Mouse (Mus musculus) hindbrain, embryonic 10.5 days (tissue): ENCODE measurements around the gene Ankrd13a. TPM values are rescaled to one million over a fixed set of nuclear protein-coding genes. Genes with fewer than 3 reads are reported as not detected.

Source experiments
- DNase-seq: peaks from one replicate; pipeline ENCODE4 v3.0.0-alpha.2; 2017; ENCODE audit warnings: low spot score
- H3K27ac ChIP-seq: fragments of 300-500 bp; sonication (generic); 2 replicates; pipeline ENCODE4 v1.5.1; 2016; ENCODE audit warnings: mild to moderate bottlenecking, moderate library complexity
- H3K27me3 ChIP-seq: fragments of 300-500 bp; sonication (generic); 2 replicates; pipeline ENCODE4 v1.6.1; 2016; ENCODE audit warnings: mild to moderate bottlenecking; ENCODE audit not compliant: poor library complexity, insufficient read depth, severe bottlenecking
- H3K36me3 ChIP-seq: fragments of 300-500 bp; sonication (generic); 2 replicates; pipeline ENCODE4 v1.6.1; 2016; ENCODE audit warnings: mild to moderate bottlenecking, moderate library complexity
- H3K4me1 ChIP-seq: fragments of 300-500 bp; sonication (generic); replicated peaks from 2 replicates; pipeline ENCODE4 v1.6.1; 2016; ENCODE audit warnings: mild to moderate bottlenecking
- H3K4me3 ChIP-seq: fragments of 300-500 bp; sonication (generic); 2 replicates; pipeline ENCODE4 v1.5.1; 2016; ENCODE audit warnings: mild to moderate bottlenecking, moderate library complexity
- H3K9me3 ChIP-seq: fragments of 300-500 bp; sonication (generic); 2 replicates; pipeline ENCODE4 v1.6.1; 2016; ENCODE audit warnings: mild to moderate bottlenecking, moderate library complexity
- whole genome bisulfite sequencing: fragments of 180-500 bp; shearing (Covaris S2); methylation state at CpG from one replicate; pipeline ENCODE4 v1.1.7; 2016; 5-methylcytosine and 5-hydroxymethylcytosine counted together
- polyA plus RNA-seq: library from polyadenylated mRNA; unstranded; fragments of >200 nt; fragmentation: Nextera tagmentation; extraction: Ambion mirVana; gene quantifications from 2 replicates; pipeline ENCODE4 v1.2.1, GENCODE M21; 2016

Gene Ankrd13a
- 59.7 and 74.1 TPM in 2 replicates for polyA plus RNA-seq

DNA sequence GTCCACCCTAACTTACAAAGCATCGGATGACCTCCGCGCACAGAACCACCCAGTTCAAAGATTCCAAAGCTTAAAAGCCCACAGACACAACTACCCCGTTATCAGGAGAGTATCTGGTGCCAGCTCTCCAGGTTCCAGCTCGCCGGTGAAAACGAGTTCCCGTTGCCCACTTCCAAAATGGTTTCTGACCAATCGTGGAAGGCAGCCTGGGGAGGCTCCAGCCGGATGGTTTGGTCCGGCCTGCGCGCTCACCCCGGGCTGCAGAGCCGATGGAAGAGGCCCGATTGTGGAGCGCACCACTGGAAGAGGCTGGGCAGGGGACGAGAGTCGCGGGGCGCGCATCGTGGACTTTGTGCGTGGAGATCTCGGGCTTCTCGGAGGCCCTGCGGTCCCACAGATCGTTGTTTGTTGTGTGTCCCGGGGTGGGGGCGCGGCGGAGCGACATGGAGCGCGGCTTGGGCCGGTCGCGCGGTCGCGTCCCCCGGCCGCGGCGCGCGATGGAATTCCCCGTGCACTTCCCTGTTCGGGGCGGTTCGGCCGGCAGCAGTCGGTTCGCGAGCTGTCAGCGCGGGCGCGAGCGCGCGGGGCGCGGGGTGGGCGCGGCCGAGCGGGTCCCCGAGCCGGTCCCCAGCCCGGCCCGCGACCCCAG lies at the start of gene Ankrd13a:
Ankrd13a (plus strand) TSS at position 275 of the 649 bp plus-strand sequence.
- peak; percentile 92 for DNase-seq
- H3K27me3 ChIP-seq = no peaks in the 10 kb centered on the region
- H3K4me3 ChIP-seq = peak within 1 kb of the TSS; percentile 99
- H3K9me3 ChIP-seq = no peaks in the 10 kb centered on the region
- 0 out of 2 replicates have a peak, but pooled peaks cover 4% of the 10 kb centered on the region for H3K36me3 ChIP-seq
- H3K27ac ChIP-seq = peak within 1 kb of the TSS; percentile 99
- peaks cover 58% of the 10 kb centered on the region for H3K4me1 ChIP-seq
- WGBS = under 1% methylated on average over 71 of the region's 73 CpGs

DNA sequence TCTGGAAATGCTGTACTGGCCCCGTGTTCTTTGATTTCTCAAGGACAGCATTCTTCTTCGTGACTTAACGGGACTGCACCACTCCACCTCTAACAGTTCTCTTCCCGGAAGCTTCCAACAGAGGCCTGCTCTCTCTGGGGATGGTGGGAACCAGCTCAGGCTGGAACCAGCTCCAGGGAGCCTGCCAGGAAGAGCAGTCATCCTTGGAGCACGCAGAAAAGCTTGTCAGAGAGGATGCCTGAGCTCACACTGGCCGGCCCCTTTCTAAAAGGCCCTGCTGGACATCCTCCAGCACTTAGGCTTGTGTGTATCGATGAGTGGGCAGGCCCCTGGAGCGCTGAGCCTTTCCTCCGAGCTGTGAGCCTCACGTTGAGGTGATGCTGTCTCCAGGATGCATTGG lies 46.3 kb upstream of the Ankrd13a start:
- H3K9me3 ChIP-seq = peaks cover 8% of the 10 kb centered on the region; the same call in 1 of the 2 replicates
- WGBS = 88% methylated on average over 10 of the region's 10 CpGs
- H3K27ac ChIP-seq = no peak overlapping the region
- H3K4me3 ChIP-seq = no peak overlapping the region
- peaks cover 91% of the 10 kb centered on the region for H3K36me3 ChIP-seq
- no peaks in the 10 kb centered on the region for H3K27me3 ChIP-seq
- no peak for DNase-seq
- 0 out of 2 replicates have a peak, but pooled peaks cover 5% of the 10 kb centered on the region for H3K4me1 ChIP-seq

- DNase-seq = peak; percentile 30
- Histone ChIP-seq H3K27me3 (no peaks in the 10 kb centered on the region), H3K4me1 (0 out of 2 replicates have a peak, but pooled peaks cover 5% of the 10 kb centered on the region), H3K4me3 (no peak overlapping the region), H3K36me3 (peaks cover 92% of the 10 kb centered on the region), H3K9me3 (no peaks in the 10 kb centered on the region), H3K27ac (no peak overlapping the region)
- WGBS = 62% methylated on average over 10 of the region's 10 CpGs
Observed at GRCm38 (mm10) chr5:114730129-114730528, 44.3 kb upstream of the Ankrd13a start.

GRCm38 (mm10) chr5:114731498-114731897 lies 43.0 kb upstream of the Ankrd13a start:
- DNase-seq = no peak
- H3K36me3 ChIP-seq = peaks cover 92% of the 10 kb centered on the region
- no peaks in the 10 kb centered on the region for H3K9me3 ChIP-seq
- 68% methylated on average over 6 of the region's 6 CpGs for WGBS
- H3K27ac ChIP-seq = no peak overlapping the region
- H3K4me1 ChIP-seq = no peaks in the 10 kb centered on the region
- H3K27me3 ChIP-seq = no peaks in the 10 kb centered on the region
- no peak overlapping the region for H3K4me3 ChIP-seq

DNA sequence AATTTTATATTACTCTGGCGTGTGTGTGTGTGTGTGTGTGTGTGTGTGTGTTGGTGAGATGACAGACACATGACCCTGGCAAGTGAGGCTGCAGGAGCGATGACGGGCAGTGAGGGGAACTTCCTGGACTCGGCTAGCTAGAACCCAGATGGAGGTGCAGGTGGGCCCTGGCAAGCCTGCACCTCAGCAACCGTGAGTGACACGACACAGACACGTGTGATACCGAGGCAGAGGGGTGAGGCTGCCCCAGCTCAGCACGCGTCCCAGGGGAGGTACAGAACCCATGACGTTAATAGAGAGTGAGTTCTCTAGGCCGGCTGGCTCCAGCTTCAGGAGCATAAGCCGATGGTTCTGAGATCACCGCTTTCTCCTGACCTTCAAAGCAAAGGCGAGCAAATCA lies 42.5 kb upstream of the Ankrd13a start:
- no peak overlapping the region for H3K4me3 ChIP-seq
- no peaks in the 10 kb centered on the region for H3K27me3 ChIP-seq
- no peaks in the 10 kb centered on the region for H3K9me3 ChIP-seq
- H3K4me1 ChIP-seq = no peaks in the 10 kb centered on the region
- 91% methylated on average over 15 of the region's 15 CpGs for WGBS
- DNase-seq = no peak
- H3K27ac ChIP-seq = no peak overlapping the region
- peaks cover 97% of the 10 kb centered on the region for H3K36me3 ChIP-seq

DNA sequence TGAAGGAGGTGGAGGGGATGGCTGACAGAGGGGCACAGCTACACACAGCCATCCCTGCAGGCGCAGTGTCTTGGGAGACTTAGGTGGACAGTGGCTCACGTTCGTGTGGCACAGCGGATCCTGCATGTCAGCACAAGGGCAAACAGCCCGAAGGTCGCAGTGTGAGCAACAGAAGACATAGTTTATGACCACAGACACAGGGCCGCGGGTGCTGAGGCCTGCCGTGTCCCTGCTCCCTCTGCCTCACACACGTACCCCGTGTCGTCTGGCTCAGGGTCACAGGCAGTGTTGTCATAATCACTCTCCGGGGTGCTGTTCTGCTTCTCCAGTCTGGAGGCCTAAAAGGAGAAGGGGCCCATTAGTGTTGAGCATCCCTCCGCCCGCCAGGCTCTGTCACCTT lies 40.9 kb upstream of the Ankrd13a start:
- no peak for DNase-seq
- 96% methylated on average over 15 of the region's 15 CpGs for WGBS
- no peaks in the 10 kb centered on the region for H3K27me3 ChIP-seq

GRCm38 (mm10) chr5:114737090-114737887 lies 37.2 kb upstream of the Ankrd13a start:
- Histone ChIP-seq H3K4me3 (no peak overlapping the region), H3K4me1 (peaks cover 3% of the 10 kb centered on the region; the same call in 1 of the 2 replicates), H3K27me3 (no peaks in the 10 kb centered on the region), H3K27ac (no peak overlapping the region), H3K9me3 (no peaks in the 10 kb centered on the region), H3K36me3 (peaks cover 95% of the 10 kb centered on the region)
- WGBS = 87% methylated on average over 21 of the region's 21 CpGs
- no peak for DNase-seq

More for the DNA sequence above, 40.9 kb upstream of the Ankrd13a start:
- H3K36me3 ChIP-seq = peaks cover 97% of the 10 kb centered on the region
- H3K9me3 ChIP-seq = no peaks in the 10 kb centered on the region
- no peak overlapping the region for H3K4me3 ChIP-seq
- H3K27ac ChIP-seq = no peak overlapping the region
- peaks cover 2% of the 10 kb centered on the region; the same call in 1 of the 2 replicates for H3K4me1 ChIP-seq

DNA sequence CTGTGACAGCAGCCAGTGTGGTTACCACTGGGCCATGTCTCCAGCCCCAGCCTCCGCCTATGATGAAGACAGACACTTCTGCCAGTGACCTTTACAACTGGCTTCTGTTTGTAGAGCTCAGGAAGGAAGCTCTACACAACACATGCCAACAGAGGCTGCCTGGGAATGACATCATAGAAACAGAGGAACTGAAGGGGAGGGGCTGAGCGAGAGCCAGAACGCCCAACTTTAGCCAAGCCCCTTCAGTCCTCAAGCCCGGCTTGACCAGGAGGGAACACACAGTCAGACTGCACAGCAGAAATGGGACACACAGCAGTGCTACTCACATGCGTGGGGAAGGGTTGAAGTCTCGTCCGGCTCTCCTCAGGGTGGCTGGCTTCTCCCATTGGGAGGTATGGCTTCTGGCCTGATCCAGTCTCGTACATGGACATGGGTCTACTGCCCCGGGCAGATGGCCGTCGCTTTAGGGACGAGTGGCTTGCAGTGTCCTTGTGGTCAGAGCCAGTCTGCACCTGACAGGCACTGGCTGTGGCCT lies 35.7 kb upstream of the Ankrd13a start:
- no peak overlapping the region for H3K4me3 ChIP-seq
- no peak for DNase-seq
- no peaks in the 10 kb centered on the region for H3K27me3 ChIP-seq
- WGBS = 88% methylated on average over 12 of the region's 12 CpGs
- H3K36me3 ChIP-seq = peaks cover 96% of the 10 kb centered on the region
- peaks cover 3% of the 10 kb centered on the region; the same call in 1 of the 2 replicates for H3K4me1 ChIP-seq
- no peaks in the 10 kb centered on the region for H3K9me3 ChIP-seq
- no peak overlapping the region for H3K27ac ChIP-seq

- Histone ChIP-seq H3K9me3 (no peaks in the 10 kb centered on the region), H3K4me3 (no peak overlapping the region), H3K36me3 (peaks cover 98% of the 10 kb centered on the region), H3K4me1 (peaks cover 3% of the 10 kb centered on the region; the same call in 1 of the 2 replicates), H3K27ac (no peak overlapping the region), H3K27me3 (no peaks in the 10 kb centered on the region)
- no peak for DNase-seq
- WGBS = 83% methylated on average over 4 of the region's 4 CpGs
Observed at GRCm38 (mm10) chr5:114740595-114740994, 33.9 kb upstream of the Ankrd13a start.

- Histone ChIP-seq H3K4me3 (no peak overlapping the region), H3K9me3 (no peaks in the 10 kb centered on the region), H3K27ac (no peak overlapping the region), H3K27me3 (no peaks in the 10 kb centered on the region), H3K36me3 (peaks cover 92% of the 10 kb centered on the region), H3K4me1 (peaks cover 3% of the 10 kb centered on the region; the same call in 1 of the 2 replicates)
- WGBS = 94% methylated on average over 10 of the region's 10 CpGs
- DNase-seq = no peak
Observed at GRCm38 (mm10) chr5:114742572-114742971, 31.9 kb upstream of the Ankrd13a start.

DNA sequence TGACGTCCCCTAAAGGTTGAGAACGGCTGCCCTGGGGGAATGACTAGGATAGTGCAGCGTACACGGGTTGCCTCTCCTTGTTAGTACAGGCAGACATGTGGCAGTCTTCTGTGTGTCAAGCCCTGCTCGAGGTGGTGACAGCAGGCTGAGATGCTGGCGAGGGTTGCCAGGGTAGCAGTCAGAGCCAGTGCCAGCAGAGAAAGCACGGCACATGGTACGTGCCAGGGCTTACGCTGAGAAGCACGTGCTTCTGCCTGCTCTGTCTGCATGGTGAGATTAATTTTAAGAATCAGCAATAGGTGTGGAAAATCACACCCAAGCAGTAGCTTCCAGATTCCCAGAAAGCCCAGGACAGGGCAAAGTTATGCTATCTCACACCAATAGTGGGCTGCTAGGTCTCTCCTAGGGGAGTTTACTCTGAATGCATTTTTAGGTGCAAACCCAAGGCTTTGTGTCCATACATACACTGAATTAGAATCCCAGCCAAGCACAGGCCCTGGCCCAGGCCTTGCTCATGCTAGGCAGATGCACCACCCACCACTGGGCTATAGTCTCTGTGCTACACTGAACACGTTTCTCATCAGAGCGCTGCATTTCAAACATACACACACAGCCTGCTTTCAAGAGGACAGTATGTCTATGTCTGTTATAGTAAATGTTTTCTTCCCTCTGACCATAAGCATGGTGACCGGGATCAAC lies 31.3 kb upstream of the Ankrd13a start:
- WGBS = 94% methylated on average over 13 of the region's 13 CpGs

GRCm38 (mm10) chr5:114743697-114744090 lies 30.8 kb upstream of the Ankrd13a start:
- H3K4me1 ChIP-seq = no peaks in the 10 kb centered on the region
- DNase-seq = no peak
- H3K4me3 ChIP-seq = no peak overlapping the region
- H3K36me3 ChIP-seq = peaks cover 91% of the 10 kb centered on the region
- 97% methylated on average over 8 of the region's 8 CpGs for WGBS
- H3K9me3 ChIP-seq = no peaks in the 10 kb centered on the region
- 0 out of 2 replicates have a peak overlapping the region, but pooled peaks have one; percentile 29 for H3K27ac ChIP-seq
- H3K27me3 ChIP-seq = no peaks in the 10 kb centered on the region

More for the DNA sequence above, 31.3 kb upstream of the Ankrd13a start:
- Histone ChIP-seq H3K27me3 (no peaks in the 10 kb centered on the region), H3K4me1 (peaks cover 3% of the 10 kb centered on the region; the same call in 1 of the 2 replicates), H3K36me3 (peaks cover 91% of the 10 kb centered on the region), H3K9me3 (no peaks in the 10 kb centered on the region), H3K4me3 (no peak overlapping the region), H3K27ac (no peak overlapping the region)
- DNase-seq = no peak
